Mouse (Mus musculus) erythroblast, adult 5-6 weeks (primary cell): Measurements from ENCODE around the gene Tmem56. TPM values are rescaled to one million over a fixed set of nuclear protein-coding genes. Genes with fewer than 3 reads are reported as not detected.

Experiments used
- total RNA-seq, 2 experiments: library from RNA; stranded (forward) in 1 of 2; stranded (reverse) in 1 of 2; fragments of 150-400 nt in 1 of 2; fragments of 200-764, 138-1000 nt in 1 of 2; gene quantifications; 2 replicates each; pipeline versions ENCODE4 v1.2.3 to v1.2.4; 2015 to 2017; ENCODE audit warnings: low replicate concordance in 2 of 2

The Tmem56 gene
- total RNA-seq, 2 experiments from 2014 or later: 11.0 to 16.7 TPM

Other genes starting within 250 kb of the Tmem56 start
- 2.7 and 6.5 TPM in 2 replicates for gene Rwdd3, start 111.4 kb downstream of the Tmem56 start, total RNA-seq (2015; ENCODE audit: low replicate concordance)
- 1.3 TPM in 1 of 2 replicates, not detected in the other for gene Rwdd3, start 111.4 kb downstream of the Tmem56 start, total RNA-seq (2017; ENCODE audit: low replicate concordance)
- 0.84 and 3.1 TPM in 2 replicates for gene Alg14, start 8.7 kb upstream of the Tmem56 start, total RNA-seq (2015; ENCODE audit: low replicate concordance)
- gene Alg14, start 8.7 kb upstream of the Tmem56 start, total RNA-seq (2017; ENCODE audit: low replicate concordance): 1.8 and 3.1 TPM in 2 replicates
- 16.9 and 34.3 TPM in 2 replicates for gene Cnn3, start 143.4 kb upstream of the Tmem56 start, total RNA-seq (2015; ENCODE audit: low replicate concordance)
- gene Cnn3, start 143.4 kb upstream of the Tmem56 start, total RNA-seq (2017; ENCODE audit: low replicate concordance): 1.1 and 6.4 TPM in 2 replicates
- not detected in 2 replicates for gene Slc44a3, start 249.3 kb upstream of the Tmem56 start, total RNA-seq (2015; ENCODE audit: low replicate concordance)
- not detected in 2 replicates for gene Slc44a3, start 249.3 kb upstream of the Tmem56 start, total RNA-seq (2017; ENCODE audit: low replicate concordance)